Mouse (Mus musculus) brain, embryonic 14.5 days (tissue): Measurements from ENCODE around the gene Cer1.

Source experiments
- CTCF ChIP-seq: fragments of 200-500 bp; IDR thresholded peaks from 2 replicates; pipeline ENCODE4 v1.5.1; 2012; ENCODE audit warnings: inconsistent platforms, mild to moderate bottlenecking, moderate library complexity, borderline replicate concordance; ENCODE audit not compliant: insufficient read depth, insufficient read length; ENCODE audit errors: extremely low read depth
- POLR2A ChIP-seq: fragments of 200-500 bp; IDR thresholded peaks from 2 replicates; pipeline ENCODE4 v1.6.1; 2012; ENCODE audit warnings: mild to moderate bottlenecking, inconsistent platforms, borderline replicate concordance; ENCODE audit not compliant: poor library complexity, insufficient read depth, insufficient read length, severe bottlenecking; ENCODE audit errors: extremely low read depth

DNA sequence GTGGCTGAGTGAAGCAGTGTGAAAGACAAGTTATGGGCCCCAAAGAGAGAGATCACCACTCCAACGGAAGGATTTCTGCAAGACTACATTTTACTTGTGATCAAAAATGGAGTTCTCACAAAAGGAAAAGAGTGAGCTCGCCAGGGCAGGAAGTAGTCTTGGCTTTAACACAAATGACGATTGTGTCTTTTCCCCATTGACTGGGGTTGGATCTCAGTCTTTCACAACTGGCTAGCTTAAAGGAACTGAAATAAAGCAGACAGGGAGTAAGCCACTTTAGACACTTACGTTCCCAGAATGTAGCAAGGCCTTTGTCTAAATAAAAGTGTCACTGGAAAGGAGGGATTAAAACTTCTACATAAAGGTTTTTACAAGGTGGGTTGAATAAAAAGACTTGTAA, 17.8 kb downstream of the Cer1 start:
- no peak for TF ChIP-seq POLR2A
- no peak for TF ChIP-seq CTCF
